Mouse (Mus musculus) CH12.LX (cell line): ENCODE data around the gene 2810006K23Rik. TPM values are rescaled to one million over a fixed set of nuclear protein-coding genes. Genes with fewer than 3 reads are reported as not detected.

ENCODE experiments used
- DNase-seq: peaks from one replicate; pipeline ENCODE4 v3.0.0-alpha.2; 2013; ENCODE audit errors: extremely low read depth
- H3K27ac ChIP-seq: 2 replicates; pipeline ENCODE4 v1.5.1; 2012; ENCODE audit warnings: low read depth, mild to moderate bottlenecking, control low read depth, moderate library complexity; ENCODE audit not compliant: insufficient read depth
- H3K27me3 ChIP-seq: replicated peaks from 2 replicates; pipeline ENCODE3; 2012; ENCODE audit warnings: inconsistent platforms
- H3K36me3 ChIP-seq, 2 experiments: replicated peaks in 1 of 2; 2 replicates each; pipeline versions ENCODE3 to v1.6.1; 2012; ENCODE audit warnings: inconsistent platforms in 1 of 2, low read length in 1 of 2, mild to moderate bottlenecking in 1 of 2, mixed read lengths in 1 of 2, moderate library complexity in 1 of 2; ENCODE audit not compliant: control insufficient read depth in 1 of 2, insufficient read depth in 1 of 2
- H3K4me1 ChIP-seq, 2 experiments: 2 replicates each; pipeline ENCODE4 v1.6.1; 2012; ENCODE audit warnings: inconsistent platforms in 1 of 2, moderate library complexity in 1 of 2; ENCODE audit not compliant: insufficient read depth in 2 of 2, control insufficient read depth in 1 of 2
- H3K4me2 ChIP-seq: 2 replicates; pipeline ENCODE4 v1.6.1; 2012; ENCODE audit warnings: low read depth, mild to moderate bottlenecking, control low read depth; ENCODE audit not compliant: poor library complexity, insufficient read depth, severe bottlenecking
- H3K4me3 ChIP-seq, 3 experiments: fragments of 150-350 bp in 1 of 3; sonication (generic) in 1 of 3; replicated peaks in 1 of 3; 2 replicates each; pipeline versions ENCODE3 to v1.5.1; 2011 to 2012; ENCODE audit warnings: low read depth in 2 of 3, low read length in 2 of 3, mild to moderate bottlenecking in 2 of 3, moderate library complexity in 2 of 3, control low read depth in 1 of 3, improper control_type of control experiment in 1 of 3, inconsistent platforms in 1 of 3, mixed read lengths in 1 of 3; ENCODE audit not compliant: poor library complexity in 1 of 3
- H3K79me2 ChIP-seq: replicated peaks from 2 replicates; pipeline ENCODE4 v1.6.1; 2012; ENCODE audit warnings: mild to moderate bottlenecking, moderate library complexity; ENCODE audit not compliant: control insufficient read depth, poor library complexity, insufficient read depth, severe bottlenecking; ENCODE audit errors: extremely low read depth
- H3K9ac ChIP-seq: 2 replicates; pipeline ENCODE4 v1.6.1; 2012; ENCODE audit warnings: low read depth, mild to moderate bottlenecking, control low read depth, moderate library complexity; ENCODE audit not compliant: insufficient read depth
- H3K9me3 ChIP-seq: replicated peaks from 2 replicates; pipeline ENCODE3; 2012; ENCODE audit warnings: low read length, inconsistent platforms, mixed read lengths
- BHLHE40 ChIP-seq: IDR thresholded peaks from 2 replicates; pipeline ENCODE4 v1.6.1; 2011; ENCODE audit warnings: mild to moderate bottlenecking, low read depth, low read length, improper control_type of control experiment
- CTCF ChIP-seq, 2 experiments: IDR thresholded peaks in 1 of 2; conservative IDR thresholded peaks in 1 of 2; 2 replicates each; pipeline ENCODE4 v1.5.1; 2011 to 2012; ENCODE audit warnings: low read depth in 2 of 2, low read length in 2 of 2, improper control_type of control experiment in 1 of 2, inconsistent platforms in 1 of 2, mild to moderate bottlenecking in 1 of 2, moderate library complexity in 1 of 2
- E2F4 ChIP-seq: IDR thresholded peaks from 2 replicates; pipeline ENCODE4 v1.6.1; 2011; ENCODE audit warnings: low read depth, low read length, improper control_type of control experiment; ENCODE audit not compliant: insufficient replicate concordance
- ETS1 ChIP-seq: conservative IDR thresholded peaks from 2 replicates; pipeline ENCODE4 v1.6.1; 2012; ENCODE audit warnings: low read depth, mild to moderate bottlenecking, inconsistent platforms, low read length, improper control_type of control experiment, moderate library complexity
- GABPA ChIP-seq: IDR thresholded peaks from 2 replicates; pipeline ENCODE4 v1.6.1; 2012; ENCODE audit warnings: low read depth, low read length, improper control_type of control experiment, inconsistent platforms; ENCODE audit not compliant: insufficient replicate concordance
- HCFC1 ChIP-seq: IDR thresholded peaks from 2 replicates; pipeline ENCODE4 v1.6.1; 2012; ENCODE audit warnings: low read depth, mild to moderate bottlenecking, inconsistent platforms, low read length, improper control_type of control experiment
- MAZ ChIP-seq: IDR thresholded peaks from 2 replicates; pipeline ENCODE4 v1.6.1; 2012; ENCODE audit warnings: low read depth, mild to moderate bottlenecking, inconsistent platforms, low read length, improper control_type of control experiment, moderate library complexity
- NELFE ChIP-seq: IDR thresholded peaks from 2 replicates; pipeline ENCODE4 v1.6.1; 2011; ENCODE audit warnings: low read depth, low read length, improper control_type of control experiment
- NRF1 ChIP-seq: IDR thresholded peaks from 2 replicates; pipeline ENCODE4 v1.6.1; 2014; ENCODE audit warnings: low read depth, mild to moderate bottlenecking, inconsistent platforms, low read length, improper control_type of control experiment, moderate library complexity
- PAX5 ChIP-seq: IDR thresholded peaks from 2 replicates; pipeline ENCODE4 v1.6.1; 2012; ENCODE audit warnings: low read length, inconsistent platforms, mixed read lengths
- POLR2AphosphoS2 ChIP-seq: IDR thresholded peaks from 2 replicates; pipeline ENCODE4 v1.6.1; 2011; ENCODE audit warnings: low read depth, low read length, improper control_type of control experiment
- RAD21 ChIP-seq: IDR thresholded peaks from 2 replicates; pipeline ENCODE4 v1.6.1; 2011; ENCODE audit warnings: low read depth, mild to moderate bottlenecking, low read length, improper control_type of control experiment, moderate library complexity
- RCOR1 ChIP-seq: conservative IDR thresholded peaks from 2 replicates; pipeline ENCODE4 v1.6.1; 2012; ENCODE audit warnings: low read depth, mild to moderate bottlenecking, inconsistent platforms, low read length, improper control_type of control experiment
- SMC3 ChIP-seq: IDR thresholded peaks from 2 replicates; pipeline ENCODE4 v1.6.1; 2011; ENCODE audit warnings: low read depth, low read length, improper control_type of control experiment
- UBTF ChIP-seq: IDR thresholded peaks from 2 replicates; pipeline ENCODE4 v1.6.1; 2012; ENCODE audit warnings: low read depth, mild to moderate bottlenecking, inconsistent platforms, low read length, improper control_type of control experiment, moderate library complexity
- ZC3H11A ChIP-seq: IDR thresholded peaks from 2 replicates; pipeline ENCODE4 v1.6.1; 2012; ENCODE audit warnings: low read depth, mild to moderate bottlenecking, inconsistent platforms, low read length, improper control_type of control experiment
- ZKSCAN1 ChIP-seq: IDR thresholded peaks from 2 replicates; pipeline ENCODE4 v1.6.1; 2012; ENCODE audit warnings: low read depth, inconsistent platforms, low read length, improper control_type of control experiment, borderline replicate concordance
- dilution Hi-C: fragments of 300-500 bp; cut with MboI; formaldehyde crosslinking; loops from 2 replicates; pipeline ENCODE4 v1.14.3; 2020; ENCODE audit warnings: low sequenced_read_pairs; ENCODE audit not compliant: extremely low pct_unique_long_range_greater_than_20kb, extremely low pct_ligation_motif_present
- in situ Hi-C: fragments of 300-500 bp; cut with MboI; formaldehyde crosslinking; loops from 3 replicates; pipeline ENCODE4 v1.14.3; 2019; ENCODE audit warnings: low sequenced_read_pairs, low pct_ligation_motif_present, low pct_unique_long_range_greater_than_20kb, mixed read lengths
- polyA plus RNA-seq: library from polyadenylated mRNA; unstranded; fragments of >175 nt; gene quantifications from 2 replicates; pipeline ENCODE4 v1.2.1, GENCODE M21; 2012; ENCODE audit warnings: low read depth; ENCODE audit not compliant: insufficient read length
- total RNA-seq, 2 experiments: library from RNA; depleted of rRNA; stranded (reverse); fragments of 300-350 nt in 1 of 2; fragments of >200 nt in 1 of 2; gene quantifications; 2 replicates each; pipeline ENCODE4 v1.2.3; 2012 to 2014

Gene 2810006K23Rik
- total and polyA plus RNA-seq, 3 experiments = 6.3 to 8.9 (median 8.2) TPM

- dilution Hi-C loops = no loop called here
- H3K79me2 ChIP-seq = no peaks in the 10 kb centered on the region
- H3K27me3 ChIP-seq = no peaks in the 10 kb centered on the region
- peaks cover 2% of the 10 kb centered on the region for H3K9me3 ChIP-seq
- H3K4me2 ChIP-seq = no peak overlapping the region
- no peak for DNase-seq
- TF ChIP-seq ETS1 = no peak
- TF ChIP-seq E2F4 = no peak
- no peak for TF ChIP-seq BHLHE40
- no peak for TF ChIP-seq CTCF (conservative IDR thresholded peaks at IDR 0.05 in 1 of 2, IDR thresholded peaks at IDR 0.05 in 1 of 2; ENCODE audit: low read depth in 2 of 2, low read length in 2 of 2)
- no peak for TF ChIP-seq PAX5
- TF ChIP-seq SMC3 = no peak
- TF ChIP-seq, all 38 proteins: peak for 0
- Histone ChIP-seq H3K4me1 (no peaks in the 10 kb centered on the region), H3K36me3 (peaks cover 27 to 70% of the 10 kb centered on the region in 2 experiments), H3K4me3 (no peak overlapping the region), H3K27ac (no peak overlapping the region; the same call in 1 of the 2 replicates), H3K9ac (no peak overlapping the region)
- in situ Hi-C loops = no loop called here
These were observed 45.0 kb upstream of the 2810006K23Rik start for GRCm38 (mm10) chr5:124282854-124283253.

- no peak overlapping the region for H3K9ac ChIP-seq
- DNase-seq = peak; percentile 6
- in situ Hi-C loops = no loop called here
- no peak for TF ChIP-seq NELFE
- TF ChIP-seq ZC3H11A = no peak
- TF ChIP-seq BHLHE40 = no peak
- no peak for TF ChIP-seq POLR2AphosphoS2
- no peak for TF ChIP-seq NRF1
- TF ChIP-seq RCOR1 = no peak
- peak; percentile 49 for TF ChIP-seq SMC3
- no peak for TF ChIP-seq MAZ
- no peak for TF ChIP-seq PAX5
- no peak for TF ChIP-seq UBTF
- TF ChIP-seq CTCF (conservative IDR thresholded peaks at IDR 0.05 in 1 of 2, IDR thresholded peaks at IDR 0.05 in 1 of 2; ENCODE audit: low read depth in 2 of 2, low read length in 2 of 2) = peak in 1 of 2 experiments; percentile 52; a peak in 2 of 4 replicates
- TF ChIP-seq GABPA = no peak
- TF ChIP-seq ZKSCAN1 = no peak
- no peak for TF ChIP-seq HCFC1
- TF ChIP-seq RAD21 = peak; percentile 39
- H3K9me3 ChIP-seq = peaks cover 5% of the 10 kb centered on the region
- H3K4me2 ChIP-seq = no peak overlapping the region
- no peak overlapping the region for H3K27ac ChIP-seq
- no peak overlapping the region for H3K4me3 ChIP-seq
- H3K36me3 ChIP-seq = peaks cover 29 to 65% of the 10 kb centered on the region in 2 experiments
- dilution Hi-C loops = no loop called here
- no peaks in the 10 kb centered on the region for H3K79me2 ChIP-seq
- no peaks in the 10 kb centered on the region for H3K27me3 ChIP-seq
- no peaks in the 10 kb centered on the region for H3K4me1 ChIP-seq
These were observed 43.6 kb upstream of the 2810006K23Rik start for GRCm38 (mm10) chr5:124284330-124284729.
